9 mouse cellular contexts compared by ENCODE assay signal in genomic region chr4:109407701-109408485, GRCm38 (mm10). TPM values are rescaled to one million over a fixed set of nuclear protein-coding genes. Genes with fewer than 3 reads are reported as not detected.
DNase-seq lines count a peak whose midpoint lies in the region; ATAC-seq and TF ChIP-seq lines count a peak whose summit lies in the region.
"Had no signal": no experiment of that assay in that cellular context is flagged by ENCODE, and none has a peak within 500 bp of the region (broad histone marks: within the 10 kb centered on the region; RNA-seq: fewer than 3 reads in every experiment).

No protein-coding gene starts in this region.

- H3K27ac ChIP-seq in lung, embryonic 14.5 days (ENCODE audit: low read depth), result peak overlapping the region; percentile 58
- peak overlapping the region; percentile 87 for H3K27ac ChIP-seq in intestine, embryonic 16.5 days (ENCODE audit: low read length)
- no peak overlapping the region for H3K27ac ChIP-seq in neural tube, embryonic 15.5 days (replicated peaks)

- WGBS in lung, embryonic 14.5 days, result 65% methylated on average over 9 of the region's 9 CpGs
- WGBS in intestine, embryonic 16.5 days, result 49% methylated on average over 9 of the region's 9 CpGs
- 80% methylated on average over 9 of the region's 9 CpGs for WGBS in neural tube, embryonic 15.5 days

- H3K4me1 ChIP-seq in lung, embryonic 14.5 days (ENCODE audit: insufficient read depth), result peaks cover 6% of the 10 kb centered on the region; the same call in 1 of the 2 replicates
- peaks cover 29% of the 10 kb centered on the region for H3K4me1 ChIP-seq in intestine, embryonic 16.5 days (ENCODE audit: control insufficient read depth, insufficient read depth, low read length)
- peaks cover 20% of the 10 kb centered on the region for H3K4me1 ChIP-seq in neural tube, embryonic 15.5 days

- no peaks in the 10 kb centered on the region for H3K36me3 ChIP-seq in lung, embryonic 14.5 days (ENCODE audit: insufficient read depth)
- H3K36me3 ChIP-seq in intestine, embryonic 16.5 days (ENCODE audit: control insufficient read depth, insufficient read depth, low read length), result no peaks in the 10 kb centered on the region
- H3K36me3 ChIP-seq in neural tube, embryonic 15.5 days, result no peaks in the 10 kb centered on the region

- H3K4me3 ChIP-seq in lung, embryonic 14.5 days (ENCODE audit: low read depth, low read length), result peak overlapping the region; percentile 63
- H3K4me3 ChIP-seq in intestine, embryonic 16.5 days (ENCODE audit: low read length), result peak overlapping the region; percentile 66
- H3K4me3 ChIP-seq in neural tube, embryonic 15.5 days (replicated peaks), result peak overlapping the region; percentile 68; the same call in 1 of the 2 replicates

- peak; percentile 63 for DNase-seq in lung, embryonic 14.5 days
- no peak for DNase-seq in lung, postnatal 25 days (ENCODE audit: low spot score)
- peak; percentile 37 to 38 for DNase-seq in cerebellum, postnatal 36 days
- no peak for DNase-seq in layer of hippocampus, postnatal 36 days
- no peak for DNase-seq in thymus, postnatal 36 days
- DNase-seq in embryo, embryonic 10.5 days (ENCODE audit: low spot score), result no peak
- DNase-seq: lung, postnatal 36 days had no signal

- no peak for TF ChIP-seq CTCF in lung, embryonic 14.5 days (IDR thresholded peaks at IDR 0.05; ENCODE audit: low read depth)

- H3K9ac ChIP-seq in lung, embryonic 14.5 days, result peak overlapping the region; percentile 67; the same call in 1 of the 2 replicates
- peak overlapping the region; percentile 76 for H3K9ac ChIP-seq in intestine, embryonic 16.5 days (ENCODE audit: low read depth, low read length)
- no peak overlapping the region; the same call in 1 of the 2 replicates for H3K9ac ChIP-seq in neural tube, embryonic 15.5 days (replicated peaks)

- ATAC-seq in lung, embryonic 14.5 days (ENCODE audit: insufficient read depth), result no peak
- ATAC-seq in intestine, embryonic 16.5 days, result no peak
- no peak for ATAC-seq in neural tube, embryonic 15.5 days (ENCODE audit: low FRiP score)

- no peaks in the 10 kb centered on the region for H3K9me3 ChIP-seq in lung, embryonic 14.5 days (ENCODE audit: low read depth, low read length)
- H3K9me3 ChIP-seq in intestine, embryonic 16.5 days (ENCODE audit: control insufficient read depth, low read length), result no peaks in the 10 kb centered on the region
- no peaks in the 10 kb centered on the region for H3K9me3 ChIP-seq in neural tube, embryonic 15.5 days (replicated peaks)

- no peaks in the 10 kb centered on the region for H3K27me3 ChIP-seq in lung, embryonic 14.5 days (ENCODE audit: insufficient read depth, low read length)
- H3K27me3 ChIP-seq in intestine, embryonic 16.5 days (replicated peaks; ENCODE audit: control insufficient read depth, insufficient read depth, low read length), result no peaks in the 10 kb centered on the region
- H3K27me3 ChIP-seq in neural tube, embryonic 15.5 days (replicated peaks), result 0 out of 2 replicates have a peak, but pooled peaks cover 3% of the 10 kb centered on the region

- peak overlapping the region; percentile 99 for H3K4me2 ChIP-seq in lung, embryonic 14.5 days
- peak overlapping the region; percentile 98 for H3K4me2 ChIP-seq in intestine, embryonic 16.5 days (ENCODE audit: low read depth, low read length)
- peak overlapping the region; percentile 99 for H3K4me2 ChIP-seq in neural tube, embryonic 15.5 days

RNA-seq across cellular contexts. Expression of gene Ttc39a, which starts 1.5 kb away (rescaled TPM):
- 5.5 and 5.9 TPM in 2 replicates for polyA plus RNA-seq in lung, embryonic 14.5 days (2014; fragmentation: Nextera tagmentation; extraction: Ambion mirVana)
- 18.7 and 19.8 TPM in 2 replicates for polyA plus RNA-seq in intestine, embryonic 16.5 days (2015; fragmentation: Nextera tagmentation; extraction: Ambion mirVana)
- polyA plus RNA-seq in neural tube, embryonic 15.5 days (2015; fragmentation: Nextera tagmentation; extraction: Ambion mirVana), result 4.9 and 6.2 TPM in 2 replicates
- 1 to 10 TPM; 1.2 to 1.9 TPM for total RNA-seq in layer of hippocampus, postnatal 36 days (2021)

Comparison
In these comparisons a context has a peak if more than half of its experiments do, and no peak if none do; other contexts are left out.
1. DNase-seq: peak in lung, embryonic 14.5 days (single experiment) and cerebellum, postnatal 36 days (2 of 2); none in lung, postnatal 25 days (single experiment), layer of hippocampus, postnatal 36 days (0 of 2), thymus, postnatal 36 days (0 of 2) and embryo, embryonic 10.5 days (single experiment).
2. Peak in every context shown above with its lines, with median percentiles within 50 percentile points of each other: H3K4me2 ChIP-seq and H3K4me3 ChIP-seq.